Mouse (Mus musculus) embryo, embryonic 10.5 days (tissue): ENCODE measurements around the gene Psmb9.
"Not testable (repeated sequence)": the region's sequence is repeated elsewhere in the genome, so short reads cannot be mapped to it uniquely, and the experiment has no call there.

Experiments
- DNase-seq: peaks from one replicate; pipeline ENCODE4 v3.0.0-alpha.2; 2015; ENCODE audit warnings: low spot score

Psmb9 gene

GRCm38 (mm10) chr17:34187261-34187916 is at the start of gene Psmb9, which contains the start of gene Tap1:
Gene Psmb9, minus strand, starts transcription at chr17:34187764.
Gene Tap1, plus strand, starts transcription at chr17:34187553.
- DNase-seq = peak; percentile 96

- no peak for DNase-seq
These were observed 49.1 kb upstream of the Psmb9 start for GRCm38 (mm10) chr17:34236691-34237090.

DNA sequence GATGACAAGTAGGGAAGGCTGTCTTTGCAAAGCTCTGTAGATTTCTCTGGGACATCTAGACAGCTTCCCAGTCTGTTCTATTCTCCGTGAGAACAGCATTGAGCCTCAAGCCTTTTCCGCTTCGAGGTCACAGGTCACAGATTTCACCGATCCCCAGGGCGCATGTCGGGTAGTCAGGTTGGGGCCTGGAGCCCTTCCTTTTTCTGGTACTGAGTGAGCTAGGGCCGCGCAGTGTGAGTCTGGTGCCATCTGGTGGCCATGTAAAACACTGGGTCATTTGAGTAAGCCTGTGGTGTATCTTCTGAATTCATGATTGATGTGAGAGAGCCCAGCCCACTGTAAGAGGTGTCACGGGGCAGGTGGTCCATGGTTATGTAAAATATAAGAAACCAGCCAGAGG is 47.4 kb upstream of the Psmb9 start:
- DNase-seq = peak; percentile 64

DNA sequence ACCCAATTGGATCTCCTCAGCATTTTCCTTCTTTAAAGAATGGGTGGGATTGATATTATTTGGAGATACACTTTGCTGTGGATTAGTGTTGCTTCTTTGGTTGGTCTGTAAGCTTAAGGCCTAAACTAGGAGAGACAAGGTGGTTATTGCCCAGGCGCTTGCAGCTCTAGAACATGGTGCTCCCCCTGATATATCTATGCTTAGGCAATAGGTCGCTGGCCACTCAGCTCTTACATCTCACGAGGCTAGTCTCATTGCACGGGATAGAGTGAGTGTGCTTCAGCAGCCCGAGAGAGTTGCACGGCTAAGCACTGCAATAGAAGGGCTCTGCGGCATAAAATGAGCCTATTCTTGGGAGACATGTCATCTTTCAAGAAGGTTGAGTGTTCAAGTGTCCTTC is 44.5 kb upstream of the Psmb9 start:
- DNase-seq = not testable (repeated sequence)

GRCm38 (mm10) chr17:34230971-34231370 is 43.4 kb upstream of the Psmb9 start:
- not testable (repeated sequence) for DNase-seq

DNA sequence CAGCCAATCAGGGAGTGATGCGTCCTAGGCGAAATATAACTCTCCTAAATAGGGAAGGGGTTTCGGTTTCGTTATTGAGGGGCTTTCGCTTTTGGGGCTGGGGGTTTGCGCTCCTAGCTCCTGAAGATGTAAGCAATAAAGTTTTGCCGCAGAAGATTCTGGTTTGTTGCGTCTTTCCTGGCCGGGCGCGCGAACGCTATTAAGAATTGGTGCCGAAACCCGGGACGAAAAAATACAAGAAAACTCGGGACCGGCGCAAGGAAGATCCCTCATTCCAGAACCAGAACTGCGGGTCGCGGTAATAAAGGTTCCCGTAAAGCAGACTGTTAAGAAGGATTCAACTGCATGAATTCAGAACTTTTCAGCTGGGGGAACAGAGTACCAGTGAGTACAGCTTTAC is 38.3 kb upstream of the Psmb9 start:
- not testable (repeated sequence) for DNase-seq

GRCm38 (mm10) chr17:34225426-34225825 is 37.9 kb upstream of the Psmb9 start:
- no peak for DNase-seq

DNA sequence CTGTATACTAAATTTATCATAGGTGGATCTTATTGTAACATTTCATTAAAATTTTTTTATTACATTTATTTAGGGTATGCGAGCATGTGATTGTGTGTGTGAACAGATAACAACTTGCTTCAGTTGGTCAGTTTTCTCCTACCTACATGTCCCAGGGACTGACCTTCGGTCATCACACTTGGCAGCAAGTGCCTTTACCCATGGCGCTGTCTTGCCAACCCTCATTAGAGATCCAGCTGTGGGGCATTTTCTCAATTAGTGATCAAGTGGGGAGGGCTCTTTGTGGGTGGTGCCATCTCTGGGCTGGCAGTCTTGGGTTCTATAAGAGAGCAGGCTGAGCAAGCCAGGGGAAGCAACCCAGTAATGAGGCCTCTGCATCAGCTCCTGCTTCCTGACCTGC is 37.3 kb upstream of the Psmb9 start:
- no peak for DNase-seq

GRCm38 (mm10) chr17:34220401-34220800 is 32.8 kb upstream of the Psmb9 start:
- DNase-seq = not testable (repeated sequence)

- DNase-seq = not testable (repeated sequence)
These were observed 32.2 kb upstream of the Psmb9 start for GRCm38 (mm10) chr17:34219801-34220200.

GRCm38 (mm10) chr17:34219096-34219495 is 31.5 kb upstream of the Psmb9 start:
- not testable (repeated sequence) for DNase-seq

- no peak for DNase-seq
These were observed 31.1 kb upstream of the Psmb9 start for GRCm38 (mm10) chr17:34218675-34219074.

GRCm38 (mm10) chr17:34217986-34218385 is 30.4 kb upstream of the Psmb9 start:
- DNase-seq = no peak

DNA sequence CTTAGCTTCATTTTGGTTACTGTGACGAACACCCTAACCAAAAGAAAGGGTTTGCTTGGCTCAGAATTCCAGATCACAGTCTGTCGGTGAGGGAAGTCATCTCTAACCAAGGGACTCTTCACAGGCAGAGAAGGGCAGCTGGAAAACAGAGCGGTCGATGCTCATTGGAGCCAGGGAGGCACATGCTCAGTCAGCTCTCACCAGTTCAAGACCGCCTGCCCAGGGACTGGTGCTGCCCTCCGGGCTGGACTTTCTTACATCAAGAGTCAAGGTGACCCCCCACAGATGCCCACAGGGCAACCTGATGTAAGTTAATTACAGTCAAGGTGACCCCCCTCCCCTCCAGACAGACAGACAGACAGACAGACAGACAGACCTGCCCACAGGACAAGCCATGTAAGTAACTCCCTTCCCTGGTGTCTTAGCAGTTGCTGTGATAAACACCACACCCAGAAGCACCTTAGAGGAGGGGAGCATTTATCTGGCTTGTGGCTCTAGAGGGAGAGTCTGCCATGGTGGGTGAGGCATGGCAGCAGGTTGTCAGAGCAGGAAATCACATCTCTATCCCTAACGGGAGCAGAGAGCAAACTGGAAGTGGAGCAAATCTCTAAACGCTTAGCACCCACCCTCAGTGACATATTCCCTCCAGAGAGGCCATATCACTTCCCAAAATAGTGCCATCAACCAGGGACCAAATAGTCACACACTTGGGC is 29.8 kb upstream of the Psmb9 start:
- DNase-seq = no peak

- DNase-seq = no peak
These were observed 27.6 kb upstream of the Psmb9 start for GRCm38 (mm10) chr17:34215176-34215575.

DNA sequence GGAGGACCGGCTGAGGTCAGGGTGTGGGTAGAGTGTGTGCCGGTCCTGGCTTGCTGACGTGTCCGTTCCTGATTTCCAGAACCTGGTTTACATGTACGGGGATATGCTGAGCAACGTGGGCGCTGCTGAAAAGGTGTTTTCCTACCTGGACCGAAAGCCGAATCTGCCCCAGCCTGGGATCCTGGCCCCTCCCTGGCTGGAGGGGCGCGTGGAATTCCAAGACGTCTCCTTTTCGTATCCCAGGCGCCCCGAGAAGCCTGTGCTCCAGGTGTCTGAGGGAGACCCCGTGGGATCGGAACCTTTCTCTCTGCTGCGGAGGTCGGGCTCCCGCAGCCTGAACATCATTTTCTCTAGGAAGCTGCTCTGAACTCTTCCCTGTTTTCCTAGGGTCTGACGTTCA is 26.4 kb upstream of the Psmb9 start:
- DNase-seq = no peak

GRCm38 (mm10) chr17:34211746-34212365 is 24.3 kb upstream of the Psmb9 start:
- DNase-seq = no peak

DNA sequence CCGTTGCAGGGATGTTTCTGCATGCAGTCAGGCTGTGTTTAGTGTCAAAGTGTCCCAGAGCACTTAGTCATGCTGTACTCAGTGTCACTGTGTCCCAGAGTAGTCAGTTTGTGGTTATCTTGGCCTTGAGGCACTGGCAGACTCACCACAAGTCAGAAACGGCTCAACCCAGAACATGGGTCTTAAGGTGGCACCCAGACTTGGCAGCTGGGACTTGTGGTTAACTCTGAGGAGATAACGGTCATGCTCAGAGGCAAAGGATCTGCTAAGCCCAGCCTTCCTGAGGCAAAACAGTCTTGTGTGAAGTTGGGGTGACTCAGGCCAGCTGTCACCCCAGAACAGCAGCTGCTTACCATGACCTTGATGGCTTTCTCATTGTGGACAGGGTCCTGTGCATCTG is 23.0 kb upstream of the Psmb9 start:
- DNase-seq = no peak

GRCm38 (mm10) chr17:34209680-34210079 is 22.1 kb upstream of the Psmb9 start:
- DNase-seq = no peak

DNA sequence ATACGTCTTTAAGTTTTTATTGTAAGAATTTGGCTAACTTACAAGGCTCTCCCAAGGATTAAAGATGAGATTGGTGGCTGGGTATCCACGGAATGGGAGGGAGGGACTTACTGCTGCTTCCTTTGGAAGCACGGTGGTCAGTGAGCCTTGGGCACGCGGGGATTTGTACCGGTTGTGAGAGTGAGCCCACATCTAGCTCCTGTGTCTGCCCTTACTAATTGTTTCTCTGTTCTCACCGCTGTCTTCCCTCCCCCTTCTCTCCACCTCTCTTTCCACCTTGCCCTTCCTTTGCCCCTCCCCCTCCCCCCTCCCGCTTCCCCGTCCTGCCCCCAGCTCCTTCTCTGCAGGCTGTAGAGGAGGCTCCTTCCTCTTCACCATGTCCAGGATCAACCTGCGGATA is 20.9 kb upstream of the Psmb9 start:
- DNase-seq = no peak

DNA sequence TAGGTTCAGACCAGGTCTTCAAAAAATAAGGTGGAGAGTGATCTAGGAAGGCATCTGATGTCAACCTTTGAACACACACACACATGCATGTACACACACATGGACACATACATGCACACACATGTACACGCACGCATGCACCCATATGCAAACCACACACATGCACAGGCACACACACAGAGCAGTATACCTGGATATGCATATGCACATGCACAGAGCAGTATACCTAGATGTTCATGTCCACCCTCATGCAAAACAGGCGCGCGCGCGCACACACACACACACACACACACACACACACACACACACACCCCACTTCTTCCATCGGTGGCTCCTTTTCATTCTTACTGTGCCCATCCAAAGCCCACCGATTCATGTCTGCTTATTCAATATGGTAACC is 20.3 kb upstream of the Psmb9 start:
- no peak for DNase-seq

GRCm38 (mm10) chr17:34207456-34207855 is 19.9 kb upstream of the Psmb9 start:
- no peak for DNase-seq

GRCm38 (mm10) chr17:34206731-34207130 is 19.2 kb upstream of the Psmb9 start:
- no peak for DNase-seq
